Mouse (Mus musculus): ENCODE measurements around the gene Hnrnph1. TPM values are rescaled to one million over a fixed set of nuclear protein-coding genes. Genes with fewer than 3 reads are reported as not detected.

The Hnrnph1 gene
- polyA plus RNA-seq, 1 experiment, result 65.0 TPM

- 53% methylated on average over 10 of the region's 10 CpGs for WGBS
- no peak for TF ChIP-seq CTCF (conservative IDR thresholded peaks at IDR 0.05; ENCODE audit: insufficient read depth, insufficient read length, low read depth, low read length)
- Histone ChIP-seq H3K4me1 (ENCODE audit: control insufficient read depth, insufficient read depth, low read length) (peaks cover 5% of the 10 kb centered on the region), H3K36me3 (ENCODE audit: control insufficient read depth, insufficient read depth, low read length) (no peaks in the 10 kb centered on the region; the same call in 1 of the 2 replicates), H3K27ac (ENCODE audit: insufficient read depth, low read depth, low read length) (no peak overlapping the region), H3K4me3 (ENCODE audit: insufficient read depth, low read depth, low read length) (no peak overlapping the region), H3K27me3 (replicated peaks; ENCODE audit: control insufficient read depth, insufficient read depth, low read length) (no peaks in the 10 kb centered on the region)
- DNase-seq, result peak; percentile 73
Measured at GRCm38 (mm10) chr11:50403367-50404014, 26.7 kb downstream of the Hnrnph1 start.

- no peaks in the 10 kb centered on the region; the same call in 1 of the 2 replicates for H3K36me3 ChIP-seq (ENCODE audit: control insufficient read depth, insufficient read depth, low read length)
- no peak overlapping the region for H3K27ac ChIP-seq (ENCODE audit: insufficient read depth, low read depth, low read length)
- no peak for DNase-seq
- WGBS, result 63% methylated on average over 6 of the region's 6 CpGs
- H3K4me3 ChIP-seq (ENCODE audit: insufficient read depth, low read depth, low read length), result no peak overlapping the region
- H3K27me3 ChIP-seq (replicated peaks; ENCODE audit: control insufficient read depth, insufficient read depth, low read length), result no peaks in the 10 kb centered on the region
- H3K4me1 ChIP-seq (ENCODE audit: control insufficient read depth, insufficient read depth, low read length), result peaks cover 4% of the 10 kb centered on the region
- TF ChIP-seq POLR2A (IDR thresholded peaks at IDR 0.05; ENCODE audit: low read depth, low read length) (no peak), CTCF (conservative IDR thresholded peaks at IDR 0.05; ENCODE audit: insufficient read depth, insufficient read length, low read depth, low read length) (no peak)
Measured at GRCm38 (mm10) chr11:50407235-50407634, 30.4 kb downstream of the Hnrnph1 start.

- no peaks in the 10 kb centered on the region for H3K4me1 ChIP-seq (ENCODE audit: control insufficient read depth, insufficient read depth, low read length)
- no peak for TF ChIP-seq CTCF (conservative IDR thresholded peaks at IDR 0.05; ENCODE audit: insufficient read depth, insufficient read length, low read depth, low read length)
- TF ChIP-seq POLR2A (IDR thresholded peaks at IDR 0.05; ENCODE audit: low read depth, low read length), result no peak
- no peak overlapping the region for H3K4me3 ChIP-seq (ENCODE audit: insufficient read depth, low read depth, low read length)
- H3K27ac ChIP-seq (ENCODE audit: insufficient read depth, low read depth, low read length), result no peak overlapping the region
- H3K36me3 ChIP-seq (ENCODE audit: control insufficient read depth, insufficient read depth, low read length), result no peaks in the 10 kb centered on the region
- H3K27me3 ChIP-seq (replicated peaks; ENCODE audit: control insufficient read depth, insufficient read depth, low read length), result no peaks in the 10 kb centered on the region
- DNase-seq, result no peak
- 88% methylated on average over 6 of the region's 6 CpGs for WGBS
Measured at GRCm38 (mm10) chr11:50415563-50416241, 38.9 kb downstream of the Hnrnph1 start.

- no peaks in the 10 kb centered on the region for H3K4me1 ChIP-seq (ENCODE audit: control insufficient read depth, insufficient read depth, low read length)
- H3K36me3 ChIP-seq (ENCODE audit: control insufficient read depth, insufficient read depth, low read length), result no peaks in the 10 kb centered on the region
- no peaks in the 10 kb centered on the region for H3K27me3 ChIP-seq (replicated peaks; ENCODE audit: control insufficient read depth, insufficient read depth, low read length)
- no peak overlapping the region for H3K27ac ChIP-seq (ENCODE audit: insufficient read depth, low read depth, low read length)
- TF ChIP-seq CTCF (conservative IDR thresholded peaks at IDR 0.05; ENCODE audit: insufficient read depth, insufficient read length, low read depth, low read length) (no peak), POLR2A (IDR thresholded peaks at IDR 0.05; ENCODE audit: low read depth, low read length) (no peak)
- no peak for DNase-seq
- no peak overlapping the region for H3K4me3 ChIP-seq (ENCODE audit: insufficient read depth, low read depth, low read length)
- WGBS, result 67% methylated on average over 2 of the region's 2 CpGs
Measured at GRCm38 (mm10) chr11:50417856-50418255, 41.1 kb downstream of the Hnrnph1 start.

GRCm38 (mm10) chr11:50421461-50421860 lies 44.7 kb downstream of the Hnrnph1 start:
- DNase-seq, result no peak
- Histone ChIP-seq H3K4me1 (ENCODE audit: control insufficient read depth, insufficient read depth, low read length) (no peaks in the 10 kb centered on the region), H3K27me3 (replicated peaks; ENCODE audit: control insufficient read depth, insufficient read depth, low read length) (no peaks in the 10 kb centered on the region), H3K36me3 (ENCODE audit: control insufficient read depth, insufficient read depth, low read length) (no peaks in the 10 kb centered on the region), H3K4me3 (ENCODE audit: insufficient read depth, low read depth, low read length) (no peak overlapping the region), H3K27ac (ENCODE audit: insufficient read depth, low read depth, low read length) (no peak overlapping the region)
- TF ChIP-seq POLR2A (IDR thresholded peaks at IDR 0.05; ENCODE audit: low read depth, low read length), result no peak
- TF ChIP-seq CTCF (conservative IDR thresholded peaks at IDR 0.05; ENCODE audit: insufficient read depth, insufficient read length, low read depth, low read length), result no peak
- 57% methylated on average over 5 of the region's 5 CpGs for WGBS

GRCm38 (mm10) chr11:50421934-50422780 lies 45.4 kb downstream of the Hnrnph1 start:
- 30% methylated on average over 22 of the region's 22 CpGs for WGBS
- no peak overlapping the region for H3K4me3 ChIP-seq (ENCODE audit: insufficient read depth, low read depth, low read length)
- no peaks in the 10 kb centered on the region for H3K36me3 ChIP-seq (ENCODE audit: control insufficient read depth, insufficient read depth, low read length)
- DNase-seq, result peak; percentile 67
- peaks cover 4% of the 10 kb centered on the region; the same call in 1 of the 2 replicates for H3K4me1 ChIP-seq (ENCODE audit: control insufficient read depth, insufficient read depth, low read length)
- H3K27ac ChIP-seq (ENCODE audit: insufficient read depth, low read depth, low read length), result no peak overlapping the region
- no peaks in the 10 kb centered on the region for H3K27me3 ChIP-seq (replicated peaks; ENCODE audit: control insufficient read depth, insufficient read depth, low read length)
- TF ChIP-seq POLR2A (IDR thresholded peaks at IDR 0.05; ENCODE audit: low read depth, low read length), result no peak
- no peak for TF ChIP-seq CTCF (conservative IDR thresholded peaks at IDR 0.05; ENCODE audit: insufficient read depth, insufficient read length, low read depth, low read length)

GRCm38 (mm10) chr11:50426056-50426455 lies 49.3 kb downstream of the Hnrnph1 start:
- Histone ChIP-seq H3K27me3 (replicated peaks; ENCODE audit: control insufficient read depth, insufficient read depth, low read length) (no peaks in the 10 kb centered on the region), H3K4me1 (ENCODE audit: control insufficient read depth, insufficient read depth, low read length) (peaks cover 7% of the 10 kb centered on the region; the same call in 1 of the 2 replicates), H3K36me3 (ENCODE audit: control insufficient read depth, insufficient read depth, low read length) (no peaks in the 10 kb centered on the region), H3K27ac (ENCODE audit: insufficient read depth, low read depth, low read length) (no peak overlapping the region), H3K4me3 (ENCODE audit: insufficient read depth, low read depth, low read length) (no peak overlapping the region)
- TF ChIP-seq CTCF (conservative IDR thresholded peaks at IDR 0.05; ENCODE audit: insufficient read depth, insufficient read length, low read depth, low read length) (no peak), POLR2A (IDR thresholded peaks at IDR 0.05; ENCODE audit: low read depth, low read length) (no peak)
- 53% methylated on average over 4 of the region's 4 CpGs for WGBS
- peak; percentile 65 for DNase-seq

Data from kidney, adult 2 months (tissue).